ENCODE assay signal across 8 mouse cellular contexts in genomic region chr9:44319105-44319886, GRCm38 (mm10). TPM values are rescaled to one million over a fixed set of nuclear protein-coding genes. Genes with fewer than 3 reads are reported as not detected.
DNase-seq lines count a peak whose midpoint lies in the region; ATAC-seq lines count a peak whose summit lies in the region.

No protein-coding gene starts in this region.

- peaks cover 14% of the 10 kb centered on the region; the same call in 1 of the 2 replicates for H3K4me1 ChIP-seq in heart, embryonic 11.5 days (ENCODE audit: control insufficient read depth, insufficient read depth, low read length)
- H3K4me1 ChIP-seq in forebrain, embryonic 12.5 days, result peaks cover 32% of the 10 kb centered on the region
- peaks cover 33% of the 10 kb centered on the region for H3K4me1 ChIP-seq in limb, embryonic 10.5 days
- H3K4me1 ChIP-seq in midbrain, embryonic 15.5 days, result peaks cover 34% of the 10 kb centered on the region

- no peaks in the 10 kb centered on the region for H3K9me3 ChIP-seq in heart, embryonic 11.5 days (replicated peaks; ENCODE audit: control insufficient read depth, low read length)
- no peaks in the 10 kb centered on the region for H3K9me3 ChIP-seq in forebrain, embryonic 12.5 days
- no peaks in the 10 kb centered on the region for H3K9me3 ChIP-seq in limb, embryonic 10.5 days (replicated peaks)
- no peaks in the 10 kb centered on the region for H3K9me3 ChIP-seq in midbrain, embryonic 15.5 days

- no peaks in the 10 kb centered on the region for H3K27me3 ChIP-seq in heart, embryonic 11.5 days (ENCODE audit: control insufficient read depth, insufficient read depth, low read length)
- no peaks in the 10 kb centered on the region for H3K27me3 ChIP-seq in forebrain, embryonic 12.5 days
- H3K27me3 ChIP-seq in limb, embryonic 10.5 days (ENCODE audit: low read depth, poor library complexity, severe bottlenecking), result peaks cover 13% of the 10 kb centered on the region
- H3K27me3 ChIP-seq in midbrain, embryonic 15.5 days (replicated peaks), result no peaks in the 10 kb centered on the region

- peaks cover 9% of the 10 kb centered on the region; the same call in 1 of the 2 replicates for H3K36me3 ChIP-seq in heart, embryonic 11.5 days (ENCODE audit: control insufficient read depth, insufficient read depth, low read length)
- H3K36me3 ChIP-seq in forebrain, embryonic 12.5 days (replicated peaks), result peaks cover 23% of the 10 kb centered on the region
- H3K36me3 ChIP-seq in limb, embryonic 10.5 days, result peaks cover 31% of the 10 kb centered on the region
- peaks cover 12% of the 10 kb centered on the region for H3K36me3 ChIP-seq in midbrain, embryonic 15.5 days (replicated peaks)

- ATAC-seq in heart, embryonic 11.5 days (replicated peaks; ENCODE audit: insufficient number of reproducible peaks, low FRiP score, low TSS enrichment), result no peak
- ATAC-seq in forebrain, embryonic 12.5 days (ENCODE audit: low FRiP score), result peak; percentile 12; the same call in 1 of the 2 replicates
- ATAC-seq in midbrain, embryonic 15.5 days (replicated peaks), result peak; percentile 34
- ATAC-seq in monocyte, adult 5-6 weeks (replicated peaks; ENCODE audit: insufficient number of reproducible peaks, low FRiP score, low TSS enrichment, poor library complexity, severe bottlenecking), result no peak

- WGBS in heart, embryonic 11.5 days (ENCODE audit: insufficient replicate concordance), result 3% methylated on average over 37 of the region's 37 CpGs
- 2% methylated on average over 37 of the region's 37 CpGs for WGBS in forebrain, embryonic 12.5 days
- WGBS in limb, embryonic 10.5 days, result 3% methylated on average over 37 of the region's 37 CpGs
- 2% methylated on average over 37 of the region's 37 CpGs for WGBS in midbrain, embryonic 15.5 days

- H3K4me2 ChIP-seq in heart, embryonic 11.5 days, result peak overlapping the region; percentile 83
- H3K4me2 ChIP-seq in forebrain, embryonic 12.5 days, result peak overlapping the region; percentile 94
- H3K4me2 ChIP-seq in midbrain, embryonic 15.5 days, result peak overlapping the region; percentile 97

- H3K4me3 ChIP-seq in heart, embryonic 11.5 days (ENCODE audit: low read depth, low read length), result peak overlapping the region; percentile 75
- peak overlapping the region; percentile 86 for H3K4me3 ChIP-seq in forebrain, embryonic 12.5 days (replicated peaks)
- H3K4me3 ChIP-seq in limb, embryonic 10.5 days, result peak overlapping the region; percentile 75
- peak overlapping the region; percentile 88 for H3K4me3 ChIP-seq in midbrain, embryonic 15.5 days

- peak overlapping the region; percentile 80 for H3K9ac ChIP-seq in heart, embryonic 11.5 days (ENCODE audit: low read depth, low read length)
- peak overlapping the region; percentile 94 for H3K9ac ChIP-seq in forebrain, embryonic 12.5 days
- H3K9ac ChIP-seq in midbrain, embryonic 15.5 days, result peak overlapping the region; percentile 89

- H3K27ac ChIP-seq in heart, embryonic 11.5 days (ENCODE audit: low read depth, low read length), result peak overlapping the region; percentile 46; the same call in 1 of the 2 replicates
- H3K27ac ChIP-seq in forebrain, embryonic 12.5 days, result peak overlapping the region; percentile 74
- H3K27ac ChIP-seq in limb, embryonic 10.5 days, result peak overlapping the region; percentile 77
- H3K27ac ChIP-seq in midbrain, embryonic 15.5 days, result peak overlapping the region; percentile 85

- DNase-seq in heart, adult 8-10 months (ENCODE audit: low spot score), result no peak
- peak; percentile 22 for DNase-seq in 3T3-L1 (ENCODE audit: low read depth, low spot score)
- DNase-seq in T-cell, adult 2 months (ENCODE audit: low spot score), result peak; percentile 19
- DNase-seq in limb, embryonic 10.5 days (ENCODE audit: low spot score), result peak; percentile 66

RNA-seq across cellular contexts. Expression of gene C2cd2l, which starts 0.8 kb away (rescaled TPM):
- 4.7 and 7.1 TPM in 2 replicates for polyA plus RNA-seq in heart, embryonic 11.5 days (2014; fragmentation: Nextera tagmentation; extraction: Ambion mirVana)
- 10 to 100 TPM; 12.7 to 19.2 (median 14.1) TPM for total RNA-seq in heart, adult 8-10 months (2022)
- polyA plus RNA-seq in forebrain, embryonic 12.5 days (2016; fragmentation: Nextera tagmentation; extraction: Ambion mirVana), result 16.5 and 16.9 TPM in 2 replicates
- polyA plus RNA-seq in limb, embryonic 10.5 days (2016; fragmentation: Nextera tagmentation; extraction: Ambion mirVana), result 6.9 and 9.9 TPM in 2 replicates
- 27.3 and 30.6 TPM in 2 replicates for polyA plus RNA-seq in midbrain, embryonic 15.5 days (2015; fragmentation: Nextera tagmentation; extraction: Ambion mirVana)
- 6.0 to 18.9 TPM (median 12.2 TPM) in 3 replicates for total RNA-seq in monocyte, adult 5-6 weeks (2017)

RNA-seq across cellular contexts. Expression of gene Dpagt1, which starts 6.5 kb away (rescaled TPM):
- polyA plus RNA-seq in heart, embryonic 11.5 days (2014; fragmentation: Nextera tagmentation; extraction: Ambion mirVana), result 40.2 and 46.3 TPM in 2 replicates
- 10 to 100 TPM; 19.4 to 23.5 (median 20.5) TPM for total RNA-seq in heart, adult 8-10 months (2022)
- 38.9 and 39.3 TPM in 2 replicates for polyA plus RNA-seq in forebrain, embryonic 12.5 days (2016; fragmentation: Nextera tagmentation; extraction: Ambion mirVana)
- 45.3 and 46.9 TPM in 2 replicates for polyA plus RNA-seq in limb, embryonic 10.5 days (2016; fragmentation: Nextera tagmentation; extraction: Ambion mirVana)
- 36.5 and 36.9 TPM in 2 replicates for polyA plus RNA-seq in midbrain, embryonic 15.5 days (2015; fragmentation: Nextera tagmentation; extraction: Ambion mirVana)
- 1.8 to 5.6 TPM (median 2.3 TPM) in 3 replicates for total RNA-seq in monocyte, adult 5-6 weeks (2017)

RNA-seq across cellular contexts. Expression of gene Hinfp, which starts 13.8 kb away (rescaled TPM):
- 15.3 and 15.9 TPM in 2 replicates for polyA plus RNA-seq in heart, embryonic 11.5 days (2014; fragmentation: Nextera tagmentation; extraction: Ambion mirVana)
- 1 to 10 TPM; 4.5 to 7.2 (median 6.3) TPM for total RNA-seq in heart, adult 8-10 months (2022)
- polyA plus RNA-seq in forebrain, embryonic 12.5 days (2016; fragmentation: Nextera tagmentation; extraction: Ambion mirVana), result 34.6 and 35.5 TPM in 2 replicates
- 28.2 and 30.4 TPM in 2 replicates for polyA plus RNA-seq in limb, embryonic 10.5 days (2016; fragmentation: Nextera tagmentation; extraction: Ambion mirVana)
- 28.4 and 30.5 TPM in 2 replicates for polyA plus RNA-seq in midbrain, embryonic 15.5 days (2015; fragmentation: Nextera tagmentation; extraction: Ambion mirVana)
- 22.9 to 34.0 TPM (median 23.0 TPM) in 3 replicates for total RNA-seq in monocyte, adult 5-6 weeks (2017)

RNA-seq across cellular contexts. Expression of gene H2afx, which starts 15.2 kb away (rescaled TPM):
- 199 and 232 TPM in 2 replicates for polyA plus RNA-seq in heart, embryonic 11.5 days (2014; fragmentation: Nextera tagmentation; extraction: Ambion mirVana)
- total RNA-seq in heart, adult 8-10 months (2022), result 10 to 100 TPM; 10.5 to 12.3 (median 11.4) TPM
- polyA plus RNA-seq in forebrain, embryonic 12.5 days (2016; fragmentation: Nextera tagmentation; extraction: Ambion mirVana), result 477 and 482 TPM in 2 replicates
- 515 and 551 TPM in 2 replicates for polyA plus RNA-seq in limb, embryonic 10.5 days (2016; fragmentation: Nextera tagmentation; extraction: Ambion mirVana)
- polyA plus RNA-seq in midbrain, embryonic 15.5 days (2015; fragmentation: Nextera tagmentation; extraction: Ambion mirVana), result 121 and 132 TPM in 2 replicates
- total RNA-seq in monocyte, adult 5-6 weeks (2017), result 8.1 to 12.3 TPM (median 8.6 TPM) in 3 replicates

RNA-seq across cellular contexts. Expression of gene Hmbs, which starts 24.7 kb away (rescaled TPM):
- polyA plus RNA-seq in heart, embryonic 11.5 days (2014; fragmentation: Nextera tagmentation; extraction: Ambion mirVana), result 258 and 291 TPM in 2 replicates
- total RNA-seq in heart, adult 8-10 months (2022), result 10 to 100 TPM; 42.1 to 48.8 (median 45.4) TPM
- polyA plus RNA-seq in forebrain, embryonic 12.5 days (2016; fragmentation: Nextera tagmentation; extraction: Ambion mirVana), result 107 and 115 TPM in 2 replicates
- polyA plus RNA-seq in limb, embryonic 10.5 days (2016; fragmentation: Nextera tagmentation; extraction: Ambion mirVana), result 174 and 195 TPM in 2 replicates
- 63.1 and 65.6 TPM in 2 replicates for polyA plus RNA-seq in midbrain, embryonic 15.5 days (2015; fragmentation: Nextera tagmentation; extraction: Ambion mirVana)
- total RNA-seq in monocyte, adult 5-6 weeks (2017), result 8.2 to 19.1 TPM (median 15.1 TPM) in 3 replicates

Comparison
In these comparisons a context has a peak if more than half of its experiments do, and no peak if none do; other contexts are left out.
1. ATAC-seq: peak in forebrain, embryonic 12.5 days (single experiment) and midbrain, embryonic 15.5 days (single experiment); none in heart, embryonic 11.5 days (single experiment) and monocyte, adult 5-6 weeks (single experiment).
2. Peak in every context shown above with its lines, with median percentiles within 50 percentile points of each other: H3K27ac ChIP-seq, H3K4me2 ChIP-seq, H3K4me3 ChIP-seq and H3K9ac ChIP-seq.